Mouse (Mus musculus): ENCODE results near the gene Zfp105.

GRCm38 (mm10) chr9:122886372-122887179, 36.3 kb upstream of the Zfp105 start:
- no peak for TF ChIP-seq CTCF (IDR thresholded peaks at IDR 0.05)
- TF ChIP-seq EP300 (IDR thresholded peaks at IDR 0.05), result no peak

Measured in lung, postnatal 0 days (tissue).